Mouse (Mus musculus): ENCODE data around the gene Osbpl7.
A peak's percentile ranks its signal among the peaks of the same experiment; 100 is the strongest.

The Osbpl7 gene

DNA sequence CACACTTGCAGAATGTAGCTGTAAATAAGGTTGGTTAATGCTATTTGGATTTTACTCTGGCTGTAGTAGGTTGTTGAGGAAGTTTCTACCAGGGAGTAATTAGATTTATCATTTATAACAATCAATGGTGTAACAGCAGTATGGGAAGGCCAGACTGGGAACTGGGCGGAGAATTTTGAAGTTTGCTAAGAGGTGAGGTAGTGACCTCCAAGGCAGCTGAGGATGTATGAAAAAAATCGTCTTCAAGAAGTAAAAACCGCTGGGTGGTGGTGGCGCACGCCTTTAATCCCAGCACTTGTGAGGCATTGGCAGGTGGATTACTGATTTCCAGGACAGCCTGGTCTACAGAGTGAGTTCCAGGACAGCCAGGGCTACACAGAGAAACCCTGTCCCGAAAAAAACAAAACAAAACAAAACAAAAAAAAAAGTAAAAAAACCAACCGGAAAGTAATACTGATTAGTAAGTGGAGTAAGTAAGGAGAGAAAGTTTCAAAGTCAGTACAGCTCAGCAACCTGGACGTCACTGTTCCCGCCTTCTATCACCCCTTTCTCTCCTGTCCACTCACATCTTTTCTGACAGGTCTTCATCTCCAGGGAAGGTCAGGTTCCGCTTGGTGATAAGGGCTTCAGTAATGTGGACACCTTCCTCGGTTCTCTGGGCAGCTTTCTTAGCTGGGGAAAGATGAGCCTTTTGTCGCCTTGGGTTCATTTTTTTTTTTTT is 10.0 kb upstream of the Osbpl7 start:
- no peak for DNase-seq (ENCODE audit: low read depth)

DNA sequence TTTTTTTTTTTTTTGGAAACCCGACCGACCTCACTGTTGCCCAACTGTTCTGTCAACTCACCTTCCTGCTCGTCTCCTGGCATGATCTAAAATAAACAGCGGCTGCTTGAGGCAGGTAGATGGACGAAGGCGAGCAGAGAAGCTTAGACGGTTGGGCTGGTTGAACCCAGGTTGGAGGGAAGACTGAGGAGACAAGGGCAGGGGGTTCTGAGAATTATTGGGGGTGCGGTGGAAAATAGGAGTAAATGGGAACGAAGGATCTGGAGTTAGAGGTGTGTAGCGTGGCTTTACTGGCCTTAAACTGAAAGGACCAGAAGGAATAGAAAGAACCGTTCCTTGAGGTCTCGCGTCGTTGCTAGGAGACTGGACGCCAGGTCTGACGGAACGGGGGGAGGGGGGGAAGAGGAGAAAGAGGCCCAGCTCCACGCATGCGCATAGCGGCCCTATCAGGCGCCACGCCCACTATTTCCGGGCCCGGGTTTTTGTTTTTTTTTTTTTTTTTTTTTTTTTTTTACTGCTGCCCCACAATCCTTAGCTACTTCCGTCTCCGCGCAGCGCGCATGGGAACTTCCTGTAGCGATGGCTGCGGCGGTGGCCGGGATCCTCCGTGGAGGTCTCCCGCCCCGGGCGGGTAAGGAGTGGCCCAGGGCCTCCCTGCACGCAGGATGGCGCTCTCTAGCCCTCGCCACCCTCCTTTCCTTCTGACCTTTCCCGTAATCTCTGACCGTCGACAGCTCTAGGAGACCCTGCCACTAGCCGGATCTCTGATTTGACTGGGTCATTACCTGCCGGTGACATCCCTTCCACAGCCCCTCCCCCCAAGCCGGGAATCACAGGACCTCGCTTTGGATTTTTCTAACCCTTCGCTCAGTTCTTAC is 9.2 kb upstream of the Osbpl7 start, which contains the start of the genes Lrrc46 and Mrpl10:
Gene Lrrc46 (minus strand): TSS at position 386 of the 878 bp plus-strand sequence.
Gene Mrpl10 (plus strand): TSS at position 539 of the 878 bp plus-strand sequence.
- DNase-seq (ENCODE audit: low read depth), result peak; percentile 99

DNA sequence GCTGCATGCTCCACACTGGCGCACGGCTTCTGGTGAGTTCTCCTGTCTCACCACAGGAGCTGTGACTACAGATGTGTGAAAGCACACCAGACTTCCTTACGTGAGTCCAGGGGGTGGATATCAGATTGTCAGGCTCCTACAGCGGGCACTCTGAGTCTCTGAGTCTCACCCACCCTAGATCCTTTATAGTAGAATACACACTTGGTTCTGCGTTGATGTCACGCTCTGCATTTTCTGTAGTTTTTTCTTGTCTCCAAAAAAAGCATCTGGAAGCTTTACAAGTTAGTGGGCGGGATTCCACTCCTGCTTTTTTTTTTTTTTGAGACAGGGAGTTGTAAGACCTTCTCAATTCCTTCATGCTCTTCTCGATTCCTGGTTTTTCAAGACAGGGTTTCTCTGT is 5.5 kb upstream of the Osbpl7 start:
- no peak for DNase-seq (ENCODE audit: low read depth)

DNA sequence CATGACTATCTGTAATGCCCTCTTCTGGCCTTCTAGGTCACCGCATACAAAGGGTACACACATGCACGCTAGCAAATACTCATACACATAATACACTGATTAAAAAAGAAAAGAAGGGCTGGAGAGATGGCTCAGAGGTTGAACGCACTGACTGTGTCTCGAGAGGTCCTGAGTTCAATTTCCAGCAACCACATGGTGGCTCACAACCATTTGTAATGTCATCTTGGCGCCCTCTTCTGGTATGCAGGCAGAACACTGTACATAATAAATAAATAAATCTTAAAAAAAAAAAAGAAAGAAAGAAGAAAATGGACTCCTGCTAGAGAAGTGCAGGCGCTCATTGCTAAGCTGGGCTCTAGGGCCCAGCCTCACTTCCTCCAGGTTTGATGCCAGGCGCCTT is 4.6 kb upstream of the Osbpl7 start:
- DNase-seq (ENCODE audit: low read depth), result peak; percentile 74

DNA sequence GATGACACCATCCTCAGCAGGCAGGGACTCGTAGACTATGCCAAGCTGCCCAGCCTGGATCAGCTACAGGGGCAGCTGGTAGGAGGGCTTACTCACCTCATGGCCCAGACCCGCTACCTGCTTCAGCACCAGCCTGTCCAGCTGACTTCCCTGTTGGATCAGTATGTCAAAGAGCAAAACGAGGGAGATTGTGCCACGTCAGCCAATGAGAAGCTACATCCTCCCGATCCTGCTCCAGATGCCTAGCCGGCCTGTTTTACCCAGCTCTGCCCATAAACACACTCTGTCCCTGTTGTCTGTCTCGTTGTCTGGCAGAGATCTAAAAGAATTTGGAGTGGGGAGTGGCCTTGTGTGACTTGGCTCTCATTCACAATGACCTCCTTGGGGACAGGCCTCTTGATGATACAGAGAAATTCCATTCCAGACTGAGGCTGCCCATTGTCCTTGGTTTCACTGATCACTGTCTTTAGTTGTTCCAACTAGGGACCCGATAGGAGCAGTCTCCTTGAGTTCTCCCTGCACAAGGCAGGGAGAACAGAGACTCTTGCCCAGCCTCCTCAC is 2.3 kb upstream of the Osbpl7 start:
- DNase-seq (ENCODE audit: low read depth), result no peak

- no peak for DNase-seq (ENCODE audit: low read depth)
Measured at GRCm38 (mm10) chr11:97049492-97050085, 839 bp upstream of the Osbpl7 start.

DNA sequence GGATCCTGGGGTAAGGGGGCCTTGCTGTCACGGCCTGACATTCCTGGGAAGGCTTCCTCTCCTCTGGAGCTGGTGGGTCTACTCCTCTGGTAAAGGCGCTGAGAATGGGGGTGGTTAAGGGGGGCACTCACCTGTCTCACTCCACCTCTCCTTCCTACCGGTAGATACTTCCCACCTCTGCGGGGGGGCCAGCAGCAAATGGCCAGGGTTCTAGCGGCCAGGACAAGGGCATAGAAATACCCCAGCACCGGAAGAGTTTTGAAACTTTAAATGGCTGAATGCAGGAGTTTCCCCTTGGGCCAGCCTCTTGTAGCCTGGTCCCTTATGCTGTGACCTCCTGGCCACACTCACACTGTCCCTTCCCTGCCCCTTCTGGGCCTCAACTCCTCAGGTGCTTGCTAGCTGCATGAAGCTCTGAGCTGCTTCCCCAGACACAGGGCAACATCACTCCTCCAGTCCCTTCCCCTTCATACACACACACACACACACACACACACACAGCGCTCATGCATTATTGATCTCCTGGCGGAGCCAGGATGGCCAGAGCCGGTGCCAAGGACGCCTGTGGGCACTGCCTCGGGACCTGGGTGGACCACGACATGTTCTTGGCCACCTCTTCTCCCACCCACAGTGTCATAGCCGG is 637 bp downstream of the Osbpl7 start:
- peak; percentile 42 for DNase-seq (ENCODE audit: low read depth)

DNA sequence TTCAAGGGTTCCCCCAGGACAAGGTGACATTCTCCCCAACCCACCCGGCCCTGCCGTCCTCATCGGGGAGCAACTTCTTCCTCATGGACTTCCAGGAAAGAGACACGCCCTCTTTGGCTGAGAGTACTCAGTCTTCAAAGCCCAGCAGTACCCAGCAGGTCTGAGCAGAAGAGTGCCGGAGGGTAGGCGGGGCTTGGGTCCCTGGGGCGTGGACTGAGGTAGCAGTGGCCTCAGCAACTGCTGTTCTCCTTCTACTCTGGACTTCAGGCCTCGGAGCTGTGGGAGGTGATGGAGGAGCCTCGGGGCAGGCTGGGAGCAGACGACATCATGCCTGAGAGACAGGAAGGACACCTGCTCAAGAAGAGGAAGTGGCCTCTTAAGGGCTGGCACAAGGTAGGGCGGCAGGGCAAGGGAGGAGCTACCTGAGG is 1.8 kb downstream of the Osbpl7 start:
- peak; percentile 60 for DNase-seq (ENCODE audit: low read depth)

DNA sequence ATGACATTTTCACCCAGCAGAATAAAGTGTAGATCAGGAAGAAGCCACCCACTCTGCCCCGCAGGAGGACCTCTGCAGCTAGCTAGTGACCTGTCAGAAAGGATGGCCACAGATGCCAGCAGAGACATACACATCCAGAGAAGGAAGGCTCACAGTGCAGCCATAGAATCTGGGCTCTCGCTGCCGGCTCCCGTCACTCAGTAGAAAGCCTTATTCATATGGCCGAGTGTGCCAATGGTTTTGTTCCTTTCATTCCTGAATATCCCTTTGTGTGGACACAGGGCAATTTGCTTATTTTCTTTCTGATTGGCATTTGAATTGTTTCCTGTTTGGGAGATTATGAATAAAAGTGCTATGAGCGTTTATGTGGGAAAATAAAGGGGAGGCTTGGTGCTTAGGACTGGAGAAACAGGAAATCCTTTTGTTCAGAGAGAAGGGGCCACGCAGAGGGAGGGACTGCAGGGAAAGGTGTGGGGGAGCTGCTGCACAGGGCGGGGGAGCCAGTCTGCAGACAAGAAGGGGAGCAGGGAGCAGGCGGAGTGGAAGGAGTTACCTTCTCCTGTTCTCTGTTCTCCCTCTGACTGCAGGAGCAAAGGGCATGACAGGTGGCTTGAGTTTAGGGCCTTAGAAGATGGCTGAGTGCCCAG is 13.0 kb downstream of the Osbpl7 start:
- no peak for DNase-seq (ENCODE audit: low read depth)

DNA sequence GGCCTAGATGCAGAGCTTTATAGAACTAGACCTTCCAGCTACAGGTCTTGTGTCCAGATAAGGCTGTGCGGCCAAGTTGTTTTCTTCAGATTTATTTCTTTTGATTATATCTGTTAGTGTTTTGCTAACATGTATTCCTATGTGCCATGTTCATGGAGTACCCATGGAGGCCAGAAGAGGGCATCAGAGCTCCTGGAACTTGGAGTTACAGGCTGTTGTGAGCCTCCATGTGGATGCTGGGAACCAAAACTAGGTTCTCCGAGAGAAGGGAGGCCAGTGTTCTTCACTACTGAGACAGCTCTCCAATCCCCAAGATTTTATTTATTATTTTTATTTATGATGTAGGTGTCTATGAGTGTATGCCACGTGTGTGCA is 13.5 kb downstream of the Osbpl7 start:
- no peak for DNase-seq (ENCODE audit: low read depth)

GRCm38 (mm10) chr11:97065538-97066295 is 15.3 kb downstream of the Osbpl7 start:
- DNase-seq (ENCODE audit: low read depth), result no peak

GRCm38 (mm10) chr11:97066656-97067360 is 16.4 kb downstream of the Osbpl7 start:
- no peak for DNase-seq (ENCODE audit: low read depth)

DNA sequence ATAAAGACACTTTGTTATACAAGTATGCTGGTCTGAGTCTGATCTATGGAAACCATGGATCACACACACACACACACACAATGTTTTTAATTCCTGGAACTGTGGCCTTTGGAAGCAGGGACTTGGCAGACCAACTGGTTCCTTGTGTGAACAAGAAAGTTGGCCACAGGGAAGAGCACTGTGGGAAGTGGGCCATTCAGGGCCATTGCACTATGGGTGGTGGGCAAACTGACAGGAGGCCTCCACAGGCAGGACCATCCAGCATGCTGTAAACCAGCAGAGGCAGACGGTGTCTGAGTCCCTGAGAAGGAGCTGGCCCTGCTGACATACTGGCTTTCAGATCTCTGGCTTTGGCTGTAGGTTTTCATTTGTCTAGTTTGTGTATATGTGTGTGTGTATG is 18.9 kb downstream of the Osbpl7 start:
- DNase-seq (ENCODE audit: low read depth), result no peak

DNA sequence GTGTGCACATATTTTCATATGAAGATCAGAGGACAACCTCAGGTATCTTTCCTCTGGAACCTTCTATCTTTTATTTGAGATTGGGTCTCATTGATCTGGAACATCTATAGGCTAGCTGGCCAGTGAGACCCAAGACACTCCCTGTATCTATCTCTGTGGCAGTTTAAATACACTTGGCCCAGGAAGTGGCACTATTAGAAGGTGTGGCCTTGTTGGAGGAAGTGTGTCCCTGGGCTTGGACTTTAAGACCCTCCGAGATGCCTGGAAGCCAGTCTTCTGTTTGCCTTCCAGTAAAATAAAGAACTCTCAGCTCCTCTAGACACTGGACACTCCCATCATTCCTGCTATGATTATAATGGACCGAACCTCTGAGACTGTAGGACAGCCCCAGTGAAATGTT is 19.3 kb downstream of the Osbpl7 start:
- DNase-seq (ENCODE audit: low read depth), result no peak

GRCm38 (mm10) chr11:97071129-97071528 is 20.7 kb downstream of the Osbpl7 start:
- DNase-seq (ENCODE audit: low read depth), result no peak

DNA sequence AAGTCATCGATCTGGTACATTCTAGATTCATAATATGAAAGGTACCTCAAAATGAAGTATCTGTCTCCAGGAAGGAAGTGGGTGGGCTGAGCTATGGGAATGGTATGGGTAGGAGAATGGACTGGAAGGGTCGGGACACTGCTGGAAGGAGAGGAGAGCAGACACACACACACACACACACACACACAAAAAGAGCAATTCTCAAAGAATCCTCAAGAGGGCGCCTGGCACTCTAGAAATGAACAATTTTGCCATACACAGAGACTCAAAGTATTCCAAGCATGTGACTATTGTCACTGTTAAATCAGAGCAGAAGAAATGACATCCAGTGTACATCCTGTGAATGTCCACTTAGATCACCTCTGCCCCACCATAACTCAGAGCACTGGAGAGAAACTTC is 22.1 kb downstream of the Osbpl7 start:
- DNase-seq (ENCODE audit: low read depth), result peak; percentile 83

GRCm38 (mm10) chr11:97074235-97074634 is 23.8 kb downstream of the Osbpl7 start:
- no peak for DNase-seq (ENCODE audit: low read depth)

DNA sequence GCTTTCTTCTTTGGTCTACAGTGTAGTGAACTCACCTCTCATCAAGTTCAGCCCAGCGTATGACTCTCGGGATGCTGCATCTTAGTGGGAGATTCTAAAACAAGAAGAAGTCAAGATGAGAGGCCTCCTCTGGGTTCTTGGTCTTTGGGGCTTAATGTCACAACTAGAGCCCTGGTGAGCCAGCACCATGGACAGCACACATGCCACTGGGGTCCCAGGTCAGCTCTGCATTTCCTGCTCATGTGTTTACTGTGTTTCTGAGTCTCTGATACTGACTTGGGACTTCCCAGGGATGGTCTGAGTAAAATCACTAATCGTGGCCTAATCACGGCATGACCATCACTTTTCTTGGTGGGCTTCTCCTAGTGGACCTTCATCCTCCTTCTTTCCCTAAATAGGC is 28.3 kb downstream of the Osbpl7 start:
- peak; percentile 32 for DNase-seq (ENCODE audit: low read depth)

GRCm38 (mm10) chr11:97080291-97080690 is 29.9 kb downstream of the Osbpl7 start:
- DNase-seq (ENCODE audit: low read depth), result no peak

DNA sequence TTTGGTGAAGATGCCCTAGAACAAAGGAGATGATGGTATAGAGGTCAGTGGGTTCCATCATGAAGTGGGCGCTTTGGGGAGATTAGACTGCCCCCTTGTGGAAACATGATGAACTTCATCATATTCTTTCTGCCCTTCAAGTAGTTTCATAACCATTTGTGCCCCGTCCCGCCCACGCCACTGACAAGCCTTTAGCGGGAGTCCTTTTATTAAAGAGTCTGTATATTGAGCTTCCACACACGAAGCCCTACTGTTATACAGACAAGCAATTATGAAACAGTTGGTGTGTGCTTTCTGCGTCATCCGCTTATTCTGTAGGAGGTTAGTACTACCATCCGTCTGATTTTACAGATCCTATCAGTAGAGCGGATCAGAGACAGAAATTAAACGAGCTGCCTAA is 32.5 kb downstream of the Osbpl7 start:
- DNase-seq (ENCODE audit: low read depth), result peak; percentile 89

Data from induced T-regulatory cell, adult 2 months (primary cell).